Mouse (Mus musculus) cerebellum, adult (tissue): ENCODE data around the gene Scyl1.
"Not testable (repeated sequence)": the region's sequence is repeated elsewhere in the genome, so short reads cannot be mapped to it uniquely, and the experiment has no call there.

Experiments
- ATAC-seq: cut with Nextera tagmentation; 2 replicates; pipeline ENCODE4 v1.9.2; 2017; ENCODE audit warnings: mild to moderate bottlenecking, moderate library complexity, mixed read lengths; ENCODE audit not compliant: insufficient number of reproducible peaks, low FRiP score, low TSS enrichment

The Scyl1 gene

DNA sequence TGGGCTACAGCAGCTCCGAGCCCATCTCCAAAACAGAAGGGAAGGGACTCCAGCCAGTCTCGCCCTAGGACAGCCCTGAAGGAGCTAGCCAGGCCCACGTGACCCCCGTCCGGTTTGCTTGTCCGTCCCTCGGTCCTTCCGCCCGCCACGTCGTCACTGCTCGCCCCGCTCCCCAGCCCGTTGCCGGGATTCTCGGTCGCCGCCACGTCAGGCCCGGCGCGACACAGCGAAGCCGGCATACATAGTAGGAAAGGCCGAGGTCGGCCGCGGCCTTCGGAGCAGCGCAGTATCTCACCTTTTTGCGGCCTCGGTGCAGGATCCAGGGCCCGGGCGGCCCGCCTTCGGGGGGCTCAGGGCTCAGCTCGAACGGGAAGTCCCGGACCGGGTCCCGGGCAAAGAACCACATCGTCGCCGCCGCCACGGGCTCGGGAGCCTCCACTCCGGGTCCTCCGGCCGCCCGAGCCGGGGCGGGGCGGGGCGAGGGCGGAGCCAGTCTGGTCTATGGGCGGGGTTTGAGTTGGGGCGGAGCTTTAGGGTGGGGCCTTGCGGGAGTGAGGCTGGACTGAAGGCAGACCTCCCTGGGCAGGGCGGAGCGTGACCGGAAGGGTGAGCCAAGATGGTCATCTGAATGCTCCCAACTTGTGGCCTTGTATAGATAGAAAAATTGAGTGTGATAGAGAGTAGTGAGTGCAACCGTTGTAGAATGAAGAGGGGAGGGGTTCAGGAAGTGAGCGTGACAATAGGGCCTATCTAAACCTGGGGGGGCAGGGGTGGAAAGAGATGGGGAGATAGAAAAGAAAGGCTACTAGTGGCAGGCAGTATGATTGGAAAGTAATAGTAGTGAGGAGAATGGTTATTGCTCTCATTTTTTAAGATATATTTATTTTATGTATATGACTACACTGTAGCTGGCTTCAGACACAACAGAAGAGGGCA lies at the start of gene Scyl1:
TSS of gene Scyl1 (minus strand) at position 495 of the 936 bp plus-strand sequence.
- ATAC-seq, result peak; percentile 89; the same call in 1 of the 2 replicates

DNA sequence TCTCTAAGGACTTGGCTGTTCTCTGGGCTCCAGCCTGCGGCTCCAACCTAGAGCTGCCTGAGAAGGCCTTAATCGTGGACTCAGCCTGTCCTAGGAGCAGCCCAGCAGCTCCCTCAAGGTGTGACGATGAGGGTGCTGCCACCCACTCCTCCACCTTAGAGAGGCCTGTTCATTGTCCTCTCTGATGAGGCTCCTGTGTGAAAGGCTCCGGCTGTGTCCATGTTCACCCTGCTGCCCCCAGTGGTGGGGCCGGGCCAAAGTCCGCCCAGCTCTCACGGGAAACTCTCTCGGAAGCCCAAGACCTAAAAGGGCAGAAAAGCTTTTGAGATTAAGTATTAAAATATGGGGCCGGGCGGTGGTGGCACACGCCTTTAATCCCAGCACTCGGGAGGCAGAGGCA lies 48.3 kb upstream of the Scyl1 start:
- no peak for ATAC-seq

DNA sequence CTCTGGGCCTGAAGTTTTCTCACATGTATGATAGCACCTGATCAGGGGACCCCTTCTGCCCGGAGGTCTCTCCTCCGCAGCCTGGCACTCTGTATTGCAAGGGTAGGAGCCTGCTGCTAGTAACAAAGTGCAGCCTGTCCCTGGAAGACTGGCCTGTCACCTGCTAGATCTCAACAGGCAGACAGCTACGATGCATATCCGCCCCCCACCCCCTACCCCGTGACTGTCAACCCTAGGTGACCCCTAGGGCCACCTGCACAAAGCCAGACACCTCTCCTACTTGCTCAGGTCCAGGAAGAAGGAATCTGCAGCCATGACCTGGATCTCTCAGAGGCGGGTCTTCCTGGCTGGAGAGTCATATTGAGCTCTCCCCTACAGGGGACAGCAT lies 47.4 kb upstream of the Scyl1 start:
- no peak for ATAC-seq

DNA sequence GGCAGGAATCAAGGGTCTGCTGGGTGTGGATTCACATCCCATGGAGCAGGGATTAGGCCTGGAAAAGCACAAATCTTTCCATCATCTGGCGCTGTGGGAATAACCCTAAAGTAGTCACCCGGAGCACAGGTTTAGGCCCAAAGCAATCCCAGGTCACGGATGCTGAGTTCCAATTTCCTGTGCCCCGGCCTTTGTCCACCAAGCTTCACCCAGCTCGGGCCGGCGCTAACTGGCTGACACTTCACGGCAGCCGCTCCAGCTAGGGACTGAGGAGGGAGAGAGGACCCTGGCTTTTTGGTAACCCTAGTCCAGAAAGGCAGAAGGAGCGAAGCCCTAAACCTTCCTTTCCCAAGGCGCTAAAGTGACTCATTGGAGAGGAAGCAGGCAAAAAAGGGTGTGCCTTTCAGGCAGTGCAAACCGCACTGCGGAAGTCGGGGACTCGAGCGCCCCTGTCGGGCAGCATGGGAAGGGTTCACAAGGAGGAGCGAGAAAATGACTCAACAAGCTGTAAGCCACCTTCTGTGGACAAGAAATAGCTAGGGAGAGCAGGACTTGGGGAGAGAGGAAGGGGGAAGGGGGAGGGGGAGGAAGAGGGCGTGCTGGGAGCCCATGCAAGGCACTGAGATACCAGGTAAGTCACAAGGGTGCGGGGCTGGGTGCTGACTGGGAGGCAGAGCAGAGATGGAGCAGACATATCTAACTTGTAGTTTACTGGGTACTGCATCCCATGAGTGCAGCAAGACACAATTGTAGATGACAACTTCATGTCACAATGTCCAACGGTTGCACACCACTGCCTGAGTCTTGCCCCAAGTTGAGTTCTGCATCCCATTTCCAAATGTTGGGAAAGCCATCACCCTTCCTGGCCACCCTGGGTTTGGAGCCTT lies 46.7 kb upstream of the Scyl1 start:
- peak; percentile 85; the same call in 1 of the 2 replicates for ATAC-seq

DNA sequence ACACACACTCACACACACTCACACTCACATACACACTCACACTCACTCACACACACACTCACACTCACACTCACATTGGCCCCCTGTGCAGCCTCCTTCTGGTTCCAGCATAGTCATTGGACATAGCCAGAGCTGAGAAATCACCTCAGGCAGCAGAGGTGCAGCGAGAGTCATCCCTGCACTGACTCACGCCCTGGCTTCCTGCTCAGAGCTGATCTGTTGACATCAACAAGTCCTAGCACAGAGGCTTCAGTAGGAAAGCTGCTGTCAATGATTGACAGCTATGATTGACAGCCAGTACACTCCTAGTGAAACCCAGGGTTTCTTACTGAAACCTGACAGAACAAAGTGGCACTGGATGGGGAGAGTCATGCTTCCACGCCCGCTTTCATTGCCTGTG lies 44.7 kb upstream of the Scyl1 start:
- ATAC-seq, result no peak

DNA sequence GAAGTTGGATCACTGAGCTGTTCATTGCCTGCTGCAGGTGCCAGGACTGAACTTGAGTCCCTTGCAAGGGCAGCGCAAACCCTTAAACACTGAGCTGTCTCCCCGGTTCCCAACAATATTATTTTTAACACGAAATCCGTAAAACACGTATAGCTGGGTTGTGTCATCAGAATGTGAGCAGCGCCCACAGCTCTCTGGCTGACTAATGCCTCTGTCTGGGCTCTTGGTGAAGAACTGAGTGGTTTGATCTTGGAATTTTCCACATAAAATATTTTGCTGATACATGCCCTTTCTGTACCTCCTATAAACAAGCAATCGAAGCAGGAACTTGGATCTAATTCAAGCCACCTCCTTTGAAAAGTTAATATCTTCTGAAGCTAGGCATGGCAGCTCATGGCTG lies 43.8 kb upstream of the Scyl1 start:
- ATAC-seq, result no peak

DNA sequence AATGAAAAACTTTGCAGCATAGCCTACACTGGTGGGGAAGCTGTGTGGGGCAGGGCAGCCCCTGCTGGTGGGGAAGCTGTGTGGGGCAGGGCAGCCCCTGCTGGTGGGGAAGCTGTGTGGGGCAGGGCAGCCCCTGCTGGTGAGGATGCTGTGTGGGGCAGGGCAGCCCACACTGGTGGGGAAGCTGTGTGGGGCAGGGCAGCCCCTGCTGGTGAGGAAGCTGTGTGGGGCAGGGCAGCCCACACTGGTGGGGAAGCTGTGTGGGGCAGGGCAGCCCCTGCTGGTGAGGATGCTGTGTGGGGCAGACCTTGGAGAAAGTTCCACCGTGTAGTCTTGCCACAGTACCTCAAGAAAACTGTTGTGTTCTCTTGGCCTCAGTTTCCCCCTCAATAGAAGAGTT lies 42.8 kb upstream of the Scyl1 start:
- not testable (repeated sequence) for ATAC-seq

DNA sequence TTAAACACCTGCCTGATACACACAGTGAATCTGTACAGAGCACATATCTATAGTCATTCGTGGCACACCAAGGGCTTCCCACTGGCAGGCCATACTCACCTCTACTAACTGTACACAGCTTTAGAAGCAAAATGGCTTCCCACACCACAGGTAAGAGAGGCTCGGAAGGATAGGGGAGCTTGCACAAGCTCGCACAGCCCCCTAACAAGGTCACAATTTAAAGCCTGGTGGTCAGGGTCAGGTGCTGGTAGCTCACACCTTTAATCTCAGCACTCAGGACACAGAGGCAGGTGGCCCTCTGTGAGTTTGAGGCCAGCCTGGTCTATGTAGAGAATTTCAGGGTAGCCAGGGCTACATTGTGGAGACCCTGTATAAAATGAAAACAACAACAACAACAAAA lies 42.3 kb upstream of the Scyl1 start:
- no peak for ATAC-seq

DNA sequence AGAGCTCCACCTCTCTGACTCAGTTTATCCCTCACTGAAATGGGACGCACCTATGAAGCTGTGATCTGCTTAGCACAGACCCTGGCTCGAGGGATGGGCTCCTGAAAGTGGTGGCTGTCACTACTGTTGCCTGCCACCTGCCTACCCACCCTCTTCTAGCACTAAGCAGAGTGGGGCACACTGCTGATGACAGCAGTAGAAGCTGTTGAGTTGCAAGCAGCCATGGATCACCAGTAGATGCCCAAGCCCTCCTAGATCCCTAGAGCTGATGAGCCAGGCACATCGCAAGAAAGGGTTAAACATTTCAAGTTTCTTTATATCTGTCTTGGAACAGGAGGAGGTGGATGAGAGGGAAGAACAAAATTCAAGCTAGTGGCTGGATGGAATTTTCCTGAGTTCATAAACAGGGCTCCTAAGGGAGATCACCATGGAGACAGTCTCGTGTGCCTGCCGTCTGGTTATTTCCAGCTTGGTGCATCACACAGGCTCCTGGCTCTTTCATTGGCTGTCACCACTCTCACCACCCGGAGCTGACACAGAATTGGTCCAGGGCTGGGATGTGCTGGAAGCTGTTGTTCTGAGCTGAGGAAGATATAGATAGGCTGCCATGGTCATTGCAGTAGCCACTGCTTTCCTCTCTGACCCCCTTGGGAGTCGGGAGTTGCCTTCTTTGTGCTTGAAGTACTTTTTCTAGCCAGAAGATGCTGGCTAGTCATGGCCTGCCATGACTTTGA lies 40.7 kb upstream of the Scyl1 start:
- ATAC-seq, result peak; percentile 93

DNA sequence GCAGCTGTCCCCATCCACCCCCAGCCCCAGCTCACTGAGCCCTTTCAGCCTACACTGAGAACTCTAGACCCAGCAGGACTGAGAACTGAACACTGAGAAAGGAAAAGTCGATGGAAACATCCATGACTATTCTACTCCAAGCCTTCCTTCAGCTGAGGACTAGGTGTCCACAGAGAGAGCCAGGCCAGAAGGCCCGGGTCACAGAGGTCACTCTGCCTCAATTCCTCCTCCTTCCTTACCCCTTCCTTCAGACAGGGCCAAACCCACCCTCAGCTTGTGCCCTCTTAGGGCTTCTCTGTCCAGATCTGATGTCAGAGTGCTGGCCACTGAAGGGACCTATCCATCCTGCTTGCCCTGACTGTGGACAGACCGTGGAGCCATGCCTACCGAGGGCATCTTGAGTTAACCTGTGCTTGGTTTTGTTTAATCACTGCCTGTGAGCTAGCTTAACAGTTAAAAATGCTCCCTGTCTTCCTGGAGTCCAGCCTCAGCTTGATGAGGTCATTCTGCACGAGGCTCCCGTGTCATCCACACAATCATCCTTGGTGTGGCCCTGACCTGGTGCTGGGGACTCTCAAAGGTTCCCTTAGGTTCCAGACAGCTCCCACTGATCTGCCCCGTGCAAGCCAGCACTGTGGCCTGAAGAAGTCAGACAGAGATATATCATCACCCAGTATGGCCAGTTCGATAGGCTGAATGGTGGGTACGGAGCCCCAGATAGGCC lies 39.8 kb upstream of the Scyl1 start:
- ATAC-seq, result no peak

DNA sequence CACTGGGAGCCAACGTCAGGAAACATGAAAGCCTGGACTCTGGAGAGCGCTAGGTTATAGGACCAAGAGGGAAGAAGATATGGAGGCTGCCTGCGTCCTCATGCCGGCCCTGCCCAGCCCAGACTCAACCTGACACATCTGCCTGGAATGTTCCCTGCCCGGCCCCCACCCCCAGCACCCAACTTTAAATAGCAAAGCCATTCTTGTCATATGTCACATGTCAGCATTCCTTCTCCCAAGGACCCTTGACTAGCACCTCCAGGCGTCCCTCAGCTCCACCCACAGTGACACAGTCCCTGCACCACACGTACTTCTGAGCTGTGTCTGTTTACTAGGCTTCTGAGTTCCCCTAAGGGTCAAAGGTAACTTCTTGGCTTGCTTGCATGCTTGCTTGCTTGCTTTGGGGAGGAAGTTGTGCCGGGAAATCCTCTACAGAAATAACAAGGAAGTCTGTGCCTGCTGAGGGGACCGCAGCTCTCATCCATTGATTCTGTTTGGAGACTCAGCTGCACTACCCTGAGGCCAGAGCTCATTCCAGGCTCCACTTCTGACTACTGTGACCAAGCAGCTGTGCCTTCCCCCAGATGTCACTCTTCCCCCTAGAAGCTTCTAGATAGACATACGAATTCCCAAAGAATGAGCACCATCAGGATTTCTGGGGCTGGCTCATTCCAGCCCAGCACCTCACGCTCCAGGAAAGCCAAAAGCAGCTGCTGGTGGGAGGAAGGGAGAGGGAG lies 39.1 kb upstream of the Scyl1 start:
- ATAC-seq, result no peak

DNA sequence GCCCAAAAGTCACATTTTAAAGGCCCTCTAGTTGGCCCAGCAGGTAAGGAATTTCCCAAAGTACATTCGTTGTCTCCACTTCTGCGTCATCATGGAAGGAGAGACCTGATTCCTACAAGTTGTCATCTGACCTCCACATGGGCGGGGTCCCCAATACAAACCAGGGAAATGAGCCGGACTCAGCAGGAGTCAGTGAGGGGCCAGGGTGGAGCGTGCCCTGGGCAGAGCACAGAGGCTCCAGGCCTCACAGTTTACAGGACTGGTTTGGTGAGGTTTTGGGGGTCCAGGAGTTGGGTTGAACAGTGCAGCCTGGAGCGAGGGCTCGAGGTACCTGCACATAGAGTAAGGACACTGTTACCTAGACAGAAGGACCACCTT lies 38.5 kb upstream of the Scyl1 start:
- no peak for ATAC-seq

DNA sequence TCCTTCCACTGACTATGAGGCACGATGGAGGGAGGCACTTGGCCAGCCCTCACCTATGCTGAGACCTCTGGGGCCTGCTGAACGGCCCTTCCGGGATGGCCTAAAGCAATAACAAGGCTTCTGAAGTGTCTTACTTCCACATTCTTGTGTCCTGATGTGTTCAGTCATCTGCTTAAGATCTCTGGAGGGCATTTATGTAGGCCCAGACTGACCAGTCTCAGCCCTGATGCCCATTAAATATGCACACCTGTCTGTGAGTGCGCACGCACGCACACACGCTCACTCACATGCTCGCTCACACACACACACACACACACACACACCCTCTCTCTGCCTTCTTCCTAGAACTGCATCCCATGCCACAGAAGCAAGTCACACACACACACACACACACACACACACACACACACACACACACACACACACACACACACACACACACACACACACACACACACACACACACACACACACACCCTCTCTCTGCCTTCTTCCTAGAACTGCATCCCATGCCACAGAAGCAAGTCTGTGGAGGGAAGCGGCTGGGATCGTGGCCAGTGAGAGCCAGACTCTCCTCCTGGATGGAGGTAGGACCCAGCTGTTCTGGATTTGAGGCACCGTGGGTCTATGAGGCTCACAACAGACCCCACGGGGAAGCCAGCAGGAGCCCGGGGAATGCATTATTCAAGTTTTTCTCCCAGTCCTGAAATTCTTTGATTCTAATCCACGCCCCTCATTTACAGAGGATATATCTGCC lies 37.9 kb upstream of the Scyl1 start:
- no peak for ATAC-seq

DNA sequence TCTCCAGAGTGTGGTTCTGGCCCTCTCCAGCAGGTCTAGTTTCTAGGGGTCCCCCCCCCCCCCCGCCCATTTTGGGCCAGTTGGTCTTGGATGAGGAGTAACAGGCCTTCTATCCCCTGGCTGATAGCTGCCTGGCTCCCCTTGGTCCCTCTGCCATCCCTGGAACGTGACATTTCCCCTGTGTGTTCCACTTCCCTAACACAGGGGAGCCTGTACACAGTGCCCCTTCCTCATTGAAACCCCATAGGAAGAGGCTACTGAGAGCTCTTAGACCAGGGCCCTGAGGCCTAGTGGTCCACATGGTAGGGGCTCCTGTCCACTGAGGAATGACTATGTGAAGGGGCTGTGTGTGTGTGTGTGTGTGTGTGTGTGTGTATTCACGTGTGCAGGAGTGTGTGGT lies 36.5 kb upstream of the Scyl1 start:
- no peak for ATAC-seq

DNA sequence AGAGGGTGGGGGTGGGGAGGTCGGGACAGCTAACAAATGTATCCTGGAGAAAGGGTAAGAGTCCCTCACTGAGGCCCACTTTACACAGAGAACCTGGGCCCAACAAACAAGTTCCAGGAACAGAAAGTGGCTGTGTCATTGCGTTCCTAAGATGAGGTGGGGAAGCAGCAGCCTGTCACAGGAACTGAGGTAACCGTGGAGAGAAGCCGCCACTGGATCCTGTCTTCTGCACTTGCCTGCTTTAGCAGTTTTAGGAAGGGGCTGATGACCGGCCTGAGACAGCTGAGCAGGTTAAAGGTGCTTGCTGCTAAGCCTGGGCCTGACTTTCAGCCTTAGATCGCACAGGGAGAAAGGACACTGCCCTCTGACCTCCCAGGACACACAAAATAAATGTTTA lies 35.6 kb upstream of the Scyl1 start:
- ATAC-seq, result no peak

DNA sequence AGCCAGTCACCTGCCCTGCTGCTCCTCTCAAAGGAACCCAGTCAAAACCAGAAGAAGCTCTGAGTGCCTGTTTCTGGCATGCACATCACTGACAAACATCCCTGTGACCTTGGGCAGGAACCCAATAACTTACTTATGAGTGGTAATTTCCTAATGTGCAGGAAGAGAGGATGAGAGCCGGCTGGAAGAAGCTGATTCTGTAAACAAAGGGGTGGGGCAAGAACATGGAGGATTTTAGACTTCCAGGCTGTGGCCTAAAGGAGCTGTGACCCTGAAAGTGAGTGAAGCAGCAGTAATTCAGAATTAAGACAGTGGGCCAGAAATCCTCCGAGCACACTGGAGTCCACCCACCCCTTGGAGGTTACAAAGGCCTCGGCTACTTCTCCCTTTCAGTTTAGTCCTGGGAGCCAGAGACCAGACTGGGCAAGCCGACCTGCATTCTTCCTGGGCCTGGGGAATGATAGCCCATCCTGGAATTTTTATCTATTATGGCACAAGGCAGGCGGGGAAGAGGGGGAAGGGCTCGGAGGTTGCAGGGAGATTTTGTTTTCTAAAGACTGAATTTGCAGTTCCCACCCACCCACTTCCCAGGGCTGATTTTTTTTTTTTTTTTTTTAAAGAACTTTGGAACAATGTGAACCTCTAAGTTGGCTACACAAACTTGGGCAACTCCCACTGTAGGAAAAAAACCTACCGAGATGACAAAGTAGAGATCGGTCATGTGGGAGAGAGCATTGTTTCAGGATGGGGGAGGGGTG lies 35.0 kb upstream of the Scyl1 start:
- ATAC-seq, result no peak

DNA sequence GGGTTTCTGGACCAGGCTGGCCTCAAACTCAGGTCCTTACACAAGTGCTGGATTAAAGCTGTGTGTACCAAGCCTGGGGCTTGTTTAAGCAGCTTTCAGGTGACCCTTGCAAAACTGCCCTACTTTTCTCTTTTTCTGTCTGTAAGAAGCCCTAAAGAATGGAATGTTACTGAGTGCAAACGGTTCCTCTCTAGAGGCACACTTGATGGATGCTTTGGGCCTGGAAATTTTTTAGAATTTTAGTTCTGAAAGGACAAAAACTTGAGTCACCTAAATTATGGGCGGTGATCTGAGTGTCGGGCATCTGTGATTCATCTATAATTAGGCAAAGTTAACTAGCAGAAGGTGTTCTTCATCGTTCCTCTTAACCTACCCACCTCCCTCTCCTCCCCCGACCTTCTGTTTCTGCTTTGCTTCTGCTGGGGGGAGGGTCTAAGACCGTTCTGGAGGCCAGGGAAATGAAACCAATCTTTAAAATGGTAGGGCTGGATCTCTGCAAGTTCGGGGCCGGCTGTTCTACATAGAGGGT lies 33.2 kb upstream of the Scyl1 start:
- no peak for ATAC-seq

DNA sequence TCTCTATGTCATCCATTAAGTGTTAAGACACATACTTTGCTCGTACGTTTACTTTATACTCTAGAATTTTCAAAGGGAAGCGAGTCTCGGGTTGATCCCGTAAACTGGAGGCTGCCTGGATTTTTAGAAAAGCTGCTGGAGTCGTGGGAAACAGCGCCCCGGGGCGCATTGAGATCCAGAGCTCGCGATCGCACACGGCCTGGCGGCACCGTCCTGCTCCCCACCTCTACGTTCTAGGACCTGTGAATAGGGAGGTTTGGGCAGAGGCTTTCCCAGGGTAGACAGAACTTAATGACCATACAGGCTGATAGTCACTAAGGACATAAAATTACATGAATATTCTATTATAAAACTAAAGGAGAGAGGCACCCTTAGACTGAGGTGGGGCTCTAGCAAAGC lies 32.7 kb upstream of the Scyl1 start:
- ATAC-seq, result no peak
